26 mouse cellular contexts compared by ENCODE assay signal in genomic region chr2:102933142-102933541, GRCm38 (mm10).
"Had no signal": no experiment of that assay in that cellular context is flagged by ENCODE, and none has a peak within 500 bp of the region (broad histone marks: within the 10 kb centered on the region; RNA-seq: fewer than 3 reads in every experiment).

No protein-coding gene starts in this region.

- H3K27ac ChIP-seq: kidney, embryonic 15.5 days; left cerebral cortex, adult 2 months; limb, embryonic 12.5 days; limb, embryonic 15.5 days; liver, embryonic 14.5 days; macrophage; midbrain, embryonic 15.5 days; stomach, postnatal 0 days had no signal

- H3K9ac ChIP-seq: kidney, embryonic 15.5 days; limb, embryonic 12.5 days; limb, embryonic 15.5 days; liver, embryonic 14.5 days; liver, postnatal 0 days; lung, embryonic 14.5 days; midbrain, embryonic 15.5 days had no signal

- H3K4me1 ChIP-seq: limb, embryonic 12.5 days; limb, embryonic 15.5 days had no signal

- ATAC-seq: liver, postnatal 0 days; lung, postnatal 0 days; midbrain, embryonic 15.5 days had no signal

- H3K36me3 ChIP-seq: kidney, embryonic 15.5 days; limb, embryonic 12.5 days; limb, embryonic 15.5 days; midbrain, embryonic 15.5 days had no signal

- H3K9me3 ChIP-seq: kidney, embryonic 15.5 days; limb, embryonic 12.5 days; limb, embryonic 15.5 days; megakaryocyte, embryonic 14.5 days; midbrain, embryonic 15.5 days had no signal

- H3K27me3 ChIP-seq: kidney, embryonic 15.5 days; limb, embryonic 12.5 days; midbrain, embryonic 15.5 days had no signal

- H3K4me2 ChIP-seq: kidney, embryonic 15.5 days; limb, embryonic 12.5 days; limb, embryonic 15.5 days; liver, embryonic 11.5 days; lung, embryonic 14.5 days; midbrain, embryonic 11.5 days; midbrain, embryonic 15.5 days had no signal

- H3K4me3 ChIP-seq: kidney, embryonic 15.5 days; left cerebral cortex, adult 2 months; limb, embryonic 12.5 days; limb, embryonic 15.5 days; megakaryocyte, embryonic 14.5 days; midbrain, embryonic 15.5 days; myocyte had no signal

- DNase-seq: kidney, adult 11 months; kidney, adult 8-10 months; kidney, postnatal 10 days; kidney, postnatal 36 days; layer of hippocampus, postnatal 36 days; left cerebral cortex, postnatal 4 days; liver, postnatal 0 days; lung, embryonic 14.5 days; right cerebral cortex, adult 18-20 months; right cerebral cortex, postnatal 14 days; right cerebral cortex, postnatal 4 days; thymus, adult 2 months; thymus, postnatal 25 days had no signal
